Mouse (Mus musculus) midbrain, embryonic 13.5 days (tissue): ENCODE measurements at regions not wholly inside any gene's neighbourhood (a gene's known extent, or its start where the extent isn't known, plus 50 kb on each side); places are given as distances from the start of the nearest gene placed in this dataset.

Experiments
- ATAC-seq: fragments of 200-750 bp; cut with Nextera tagmentation; 2 replicates; pipeline ENCODE4 v1.8.0; 2017; ENCODE audit warnings: mild to moderate bottlenecking, moderate TSS enrichment, moderate library complexity
- H3K27ac ChIP-seq: fragments of 300-500 bp; sonication (generic); 2 replicates; pipeline ENCODE4 v1.5.1; 2015; ENCODE audit warnings: inconsistent platforms, mild to moderate bottlenecking, moderate library complexity
- H3K27me3 ChIP-seq: fragments of 300-500 bp; sonication (generic); 2 replicates; pipeline ENCODE4 v1.6.1; 2015; ENCODE audit warnings: mild to moderate bottlenecking, inconsistent platforms
- H3K36me3 ChIP-seq: fragments of 300-500 bp; sonication (generic); 2 replicates; pipeline ENCODE4 v1.6.1; 2015; ENCODE audit warnings: mild to moderate bottlenecking, inconsistent platforms
- H3K4me1 ChIP-seq: fragments of 300-500 bp; sonication (generic); replicated peaks from 2 replicates; pipeline ENCODE4 v1.6.1; 2015; ENCODE audit warnings: inconsistent platforms
- H3K4me2 ChIP-seq: fragments of 300-500 bp; sonication (generic); replicated peaks from 2 replicates; pipeline ENCODE4 v1.6.1; 2015; ENCODE audit warnings: moderate library complexity, mild to moderate bottlenecking, inconsistent platforms
- H3K4me3 ChIP-seq: fragments of 300-500 bp; sonication (generic); replicated peaks from 2 replicates; pipeline ENCODE4 v1.5.1; 2015; ENCODE audit warnings: mild to moderate bottlenecking, inconsistent platforms
- H3K9ac ChIP-seq: fragments of 300-500 bp; sonication (generic); replicated peaks from 2 replicates; pipeline ENCODE4 v1.6.1; 2015; ENCODE audit warnings: mild to moderate bottlenecking, inconsistent platforms
- H3K9me3 ChIP-seq: fragments of 300-500 bp; sonication (generic); 2 replicates; pipeline ENCODE4 v1.6.1; 2016; ENCODE audit warnings: mild to moderate bottlenecking, inconsistent platforms
- WGBS: fragments of 180-500 bp; shearing (Covaris S2); methylation state at CpG from one replicate; pipeline ENCODE4 v1.1.7; 2015; 5-methylcytosine and 5-hydroxymethylcytosine counted together

- no peaks in the 10 kb centered on the region for H3K9me3 ChIP-seq
- H3K27me3 ChIP-seq, result no peaks in the 10 kb centered on the region
- H3K9ac ChIP-seq, result no peak overlapping the region
- H3K27ac ChIP-seq, result no peak overlapping the region
- ATAC-seq, result no peak
- WGBS, result 69% methylated on average over 2 of the region's 2 CpGs
- H3K4me2 ChIP-seq, result no peak overlapping the region
- H3K4me1 ChIP-seq, result no peaks in the 10 kb centered on the region
- H3K4me3 ChIP-seq, result no peak overlapping the region
- no peaks in the 10 kb centered on the region for H3K36me3 ChIP-seq
Observed at GRCm38 (mm10) chr8:102223097-102223496, 562.3 kb downstream of the Cdh11 start.

DNA sequence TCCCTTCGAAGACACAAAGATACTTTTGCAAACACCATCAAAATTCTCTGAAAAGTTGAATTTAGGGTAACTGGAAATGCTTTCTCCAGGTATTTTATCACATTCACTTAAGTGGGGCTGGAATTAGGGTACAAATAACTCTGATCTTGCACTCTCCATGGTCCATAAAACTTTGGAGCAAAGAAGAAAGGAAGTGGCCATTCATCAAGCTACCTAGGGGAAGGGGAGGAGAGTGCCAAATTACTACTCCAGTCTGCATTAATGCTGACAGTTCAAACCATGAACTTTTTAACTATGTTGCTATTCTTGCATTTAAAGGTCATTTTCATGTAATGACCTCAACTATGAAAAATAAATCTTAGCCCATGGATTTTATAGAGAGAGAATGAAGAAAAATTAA, 579.8 kb downstream of the Cdh11 start:
- ATAC-seq, result no peak
- Histone ChIP-seq H3K27me3 (no peaks in the 10 kb centered on the region), H3K4me1 (no peaks in the 10 kb centered on the region), H3K36me3 (no peaks in the 10 kb centered on the region), H3K4me3 (no peak overlapping the region), H3K9ac (no peak overlapping the region), H3K9me3 (no peaks in the 10 kb centered on the region), H3K4me2 (no peak overlapping the region), H3K27ac (no peak overlapping the region)
- WGBS, result 94% methylated on average over 1 of the region's 1 CpGs

- Histone ChIP-seq H3K9ac (no peak overlapping the region), H3K4me3 (no peak overlapping the region), H3K9me3 (no peaks in the 10 kb centered on the region), H3K4me2 (no peak overlapping the region), H3K36me3 (no peaks in the 10 kb centered on the region), H3K4me1 (no peaks in the 10 kb centered on the region), H3K27me3 (no peaks in the 10 kb centered on the region), H3K27ac (no peak overlapping the region)
- ATAC-seq, result no peak
- WGBS, result 68% methylated on average over 2 of the region's 2 CpGs
Observed at GRCm38 (mm10) chr8:102159541-102160197, 625.8 kb downstream of the Cdh11 start.

DNA sequence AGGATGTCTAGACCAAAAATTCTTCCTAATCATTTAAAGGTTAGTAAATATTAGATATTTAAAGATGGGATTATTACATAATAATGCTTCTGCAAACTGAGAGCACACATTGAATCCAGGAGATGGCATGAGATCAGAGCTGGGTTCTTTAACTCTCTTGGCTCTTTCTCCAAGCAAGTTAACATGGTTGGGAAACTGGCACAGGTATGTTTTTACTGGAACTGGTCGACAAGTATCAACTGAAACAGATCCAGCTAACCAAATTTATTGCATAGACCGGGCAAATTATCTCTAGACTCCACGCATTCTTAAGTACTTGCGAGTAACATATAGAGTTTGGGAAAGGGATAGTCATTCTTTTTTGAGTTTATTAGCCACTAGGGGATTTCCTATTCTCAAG, 666.8 kb downstream of the Cdh11 start:
- Histone ChIP-seq H3K9ac (no peak overlapping the region), H3K27me3 (no peaks in the 10 kb centered on the region), H3K27ac (no peak overlapping the region), H3K4me3 (no peak overlapping the region), H3K4me1 (no peaks in the 10 kb centered on the region), H3K4me2 (no peak overlapping the region), H3K9me3 (no peaks in the 10 kb centered on the region), H3K36me3 (no peaks in the 10 kb centered on the region)
- ATAC-seq, result no peak
- 91% methylated on average over 4 of the region's 4 CpGs for WGBS

- no peak for ATAC-seq
- Histone ChIP-seq H3K4me1 (no peaks in the 10 kb centered on the region), H3K9me3 (no peaks in the 10 kb centered on the region), H3K27ac (no peak overlapping the region), H3K27me3 (no peaks in the 10 kb centered on the region), H3K36me3 (no peaks in the 10 kb centered on the region), H3K4me3 (no peak overlapping the region), H3K9ac (no peak overlapping the region), H3K4me2 (no peak overlapping the region)
- 85% methylated on average over 6 of the region's 6 CpGs for WGBS
Observed at GRCm38 (mm10) chr8:102116846-102117403, 668.5 kb downstream of the Cdh11 start.

DNA sequence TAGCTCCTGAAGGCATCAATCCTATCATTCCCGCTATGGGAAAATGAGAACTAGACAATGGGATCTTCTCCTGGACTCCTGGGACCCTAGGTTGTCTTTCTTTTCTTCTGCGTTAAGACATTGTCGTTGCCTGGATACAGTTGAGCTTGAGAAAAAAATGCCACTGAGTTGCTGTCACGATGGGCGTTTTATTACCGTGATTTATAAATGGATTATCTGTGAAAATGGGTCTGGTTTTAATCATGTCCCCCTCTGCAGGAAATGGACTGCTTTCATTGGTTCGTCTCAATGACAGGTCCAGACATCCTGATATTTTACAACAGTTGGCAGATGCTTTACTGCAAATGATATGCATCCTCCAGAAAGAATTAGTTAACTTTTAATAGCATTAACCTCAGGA, 681.7 kb downstream of the Cdh11 start:
- Histone ChIP-seq H3K4me3 (no peak overlapping the region), H3K9ac (no peak overlapping the region), H3K36me3 (no peaks in the 10 kb centered on the region), H3K4me2 (peak overlapping the region; percentile 14; the same call in 1 of the 2 replicates), H3K4me1 (peaks cover 9% of the 10 kb centered on the region), H3K27me3 (no peaks in the 10 kb centered on the region), H3K9me3 (no peaks in the 10 kb centered on the region), H3K27ac (no peak overlapping the region)
- WGBS, result 17% methylated on average over 7 of the region's 7 CpGs
- ATAC-seq, result peak; percentile 82

GRCm38 (mm10) chr8:102096726-102097125, 688.7 kb downstream of the Cdh11 start:
- Histone ChIP-seq H3K4me2 (no peak overlapping the region), H3K27me3 (no peaks in the 10 kb centered on the region), H3K9ac (no peak overlapping the region), H3K27ac (no peak overlapping the region), H3K4me3 (no peak overlapping the region), H3K4me1 (no peaks in the 10 kb centered on the region), H3K9me3 (no peaks in the 10 kb centered on the region), H3K36me3 (no peaks in the 10 kb centered on the region)
- no peak for ATAC-seq
- WGBS, result 71% methylated on average over 7 of the region's 7 CpGs

DNA sequence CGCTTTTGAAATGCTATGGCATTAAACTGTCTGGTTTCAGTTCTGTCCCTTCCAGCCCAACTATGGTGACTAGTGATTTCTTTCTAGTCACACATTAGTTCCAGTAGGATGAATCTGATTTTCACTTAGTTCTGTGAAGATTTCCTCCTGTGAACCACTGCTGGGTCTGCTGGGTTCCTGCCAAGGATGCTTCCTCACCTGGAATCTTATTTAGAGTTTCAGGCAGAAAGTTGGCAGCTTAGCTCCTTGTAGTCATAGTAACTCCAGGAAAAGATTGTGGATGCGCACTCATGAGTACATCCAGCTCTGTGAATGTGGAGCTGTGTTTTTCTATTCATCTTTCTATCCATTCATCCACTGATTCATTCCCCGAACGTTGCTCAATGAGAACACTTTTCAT, 699.5 kb downstream of the Cdh11 start:
- Histone ChIP-seq H3K4me3 (no peak overlapping the region), H3K9ac (no peak overlapping the region), H3K4me1 (no peaks in the 10 kb centered on the region), H3K4me2 (no peak overlapping the region), H3K36me3 (no peaks in the 10 kb centered on the region), H3K27me3 (no peaks in the 10 kb centered on the region), H3K27ac (no peak overlapping the region), H3K9me3 (no peaks in the 10 kb centered on the region)
- 70% methylated on average over 4 of the region's 4 CpGs for WGBS
- ATAC-seq, result no peak

GRCm38 (mm10) chr8:102075611-102076010, 709.8 kb downstream of the Cdh11 start:
- Histone ChIP-seq H3K4me1 (no peaks in the 10 kb centered on the region), H3K4me2 (no peak overlapping the region), H3K9me3 (no peaks in the 10 kb centered on the region), H3K4me3 (no peak overlapping the region), H3K36me3 (no peaks in the 10 kb centered on the region), H3K27ac (no peak overlapping the region), H3K27me3 (no peaks in the 10 kb centered on the region), H3K9ac (no peak overlapping the region)
- WGBS, result 86% methylated on average over 1 of the region's 1 CpGs
- ATAC-seq, result no peak

DNA sequence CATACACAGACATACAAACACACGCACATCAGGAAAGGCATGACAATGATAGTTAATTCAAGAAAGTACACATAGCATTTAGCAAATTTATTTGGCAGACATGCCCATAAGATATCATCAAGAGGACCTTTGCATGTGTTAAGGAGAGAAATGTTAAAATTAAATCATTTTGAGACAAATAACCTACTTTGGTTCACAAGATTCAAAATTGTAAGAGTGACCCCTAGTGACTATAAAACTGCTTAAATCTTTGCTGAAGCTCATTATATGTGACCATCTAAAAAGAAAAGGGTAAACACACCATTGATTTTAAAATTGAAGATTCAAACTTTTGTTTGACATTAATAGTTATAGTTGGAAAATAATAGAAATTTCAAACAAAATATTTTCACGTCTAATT, 721.3 kb downstream of the Cdh11 start:
- Histone ChIP-seq H3K27ac (no peak overlapping the region), H3K9me3 (no peaks in the 10 kb centered on the region; the same call in 1 of the 2 replicates), H3K4me1 (no peaks in the 10 kb centered on the region), H3K4me3 (no peak overlapping the region), H3K36me3 (no peaks in the 10 kb centered on the region), H3K4me2 (no peak overlapping the region), H3K9ac (no peak overlapping the region), H3K27me3 (no peaks in the 10 kb centered on the region)
- WGBS, result 94% methylated on average over 2 of the region's 2 CpGs
- ATAC-seq, result no peak

- WGBS, result 90% methylated on average over 3 of the region's 3 CpGs
- no peaks in the 10 kb centered on the region for H3K4me1 ChIP-seq
- H3K4me2 ChIP-seq, result no peak overlapping the region
Observed at GRCm38 (mm10) chr8:102053429-102053828, 732.0 kb downstream of the Cdh11 start.

GRCm38 (mm10) chr8:102026956-102027927, 758.2 kb downstream of the Cdh11 start:
- no peak overlapping the region for H3K9ac ChIP-seq
- no peak overlapping the region for H3K27ac ChIP-seq
- no peaks in the 10 kb centered on the region for H3K27me3 ChIP-seq
- no peak overlapping the region for H3K4me3 ChIP-seq
- no peak overlapping the region for H3K4me2 ChIP-seq
- H3K4me1 ChIP-seq, result no peaks in the 10 kb centered on the region
- WGBS, result 94% methylated on average over 5 of the region's 5 CpGs
- no peak for ATAC-seq
- H3K9me3 ChIP-seq, result no peaks in the 10 kb centered on the region
- no peaks in the 10 kb centered on the region for H3K36me3 ChIP-seq

More at GRCm38 (mm10) chr8:102053429-102053828, 732.0 kb downstream of the Cdh11 start:
- Histone ChIP-seq H3K9me3 (no peaks in the 10 kb centered on the region), H3K9ac (no peak overlapping the region), H3K27me3 (no peaks in the 10 kb centered on the region), H3K27ac (no peak overlapping the region), H3K36me3 (no peaks in the 10 kb centered on the region), H3K4me3 (no peak overlapping the region)
- no peak for ATAC-seq
